11 mouse cellular contexts compared by ENCODE assay signal in the genomic region with DNA sequence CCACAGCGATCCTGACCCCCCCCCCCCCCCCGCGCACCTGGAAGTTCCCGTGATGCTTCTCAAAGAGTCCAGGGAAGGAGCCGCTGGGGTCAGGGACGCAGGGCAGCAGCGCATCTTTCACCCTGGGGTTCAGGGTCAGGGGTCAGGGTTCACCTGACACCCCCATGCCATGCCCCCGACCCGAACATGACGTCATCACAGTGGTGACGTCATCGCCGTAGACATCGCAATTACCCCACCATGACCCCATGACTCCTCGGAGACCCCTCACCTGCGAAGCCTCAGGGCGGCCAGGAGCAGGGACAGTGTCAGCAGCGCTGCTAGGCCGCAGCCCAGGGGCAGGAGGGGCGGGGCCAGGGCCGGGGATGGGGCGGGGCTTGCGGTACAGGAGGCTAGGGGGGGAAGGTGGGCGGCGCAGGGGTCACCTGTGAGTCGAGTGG. TPM values are rescaled to one million over a fixed set of nuclear protein-coding genes. Genes with fewer than 3 reads are reported as not detected.
DNase-seq lines count a peak whose midpoint lies in the region; ATAC-seq lines count a peak whose summit lies in the region.
"Had no signal": no experiment of that assay in that cellular context is flagged by ENCODE, and none has a peak within 500 bp of the region (broad histone marks: within the 10 kb centered on the region; RNA-seq: fewer than 3 reads in every experiment).

No protein-coding gene starts in this region.

- no peaks in the 10 kb centered on the region for H3K27me3 ChIP-seq in limb, embryonic 11.5 days (ENCODE audit: control insufficient read depth, insufficient read depth, low read length)
- H3K27me3 ChIP-seq: heart, embryonic 15.5 days; hindbrain, embryonic 15.5 days had no signal

- H3K9ac ChIP-seq in limb, embryonic 11.5 days (ENCODE audit: low read length) = no peak overlapping the region
- H3K9ac ChIP-seq: heart, embryonic 15.5 days; hindbrain, embryonic 15.5 days had no signal

- H3K4me2 ChIP-seq in limb, embryonic 11.5 days (ENCODE audit: low read depth, severe bottlenecking) = no peak overlapping the region
- H3K4me2 ChIP-seq: heart, embryonic 15.5 days had no signal

- DNase-seq in heart, postnatal 4 days = peak; percentile 17
- DNase-seq in heart, adult 9 months (ENCODE audit: low spot score in 2 of 2) = no peak
- DNase-seq in retina, postnatal 1 day = peak; percentile 12
- DNase-seq in retina, embryonic 14.5 days (ENCODE audit: low spot score) = no peak
- peak; percentile 12 for DNase-seq in T-cell, adult 2 months (ENCODE audit: low spot score)
- DNase-seq in limb, embryonic 11.5 days (ENCODE audit: low spot score) = peak; percentile 30

- no peak overlapping the region for H3K4me3 ChIP-seq in limb, embryonic 11.5 days (ENCODE audit: low read depth, low read length)

- H3K36me3 ChIP-seq in limb, embryonic 11.5 days (ENCODE audit: control insufficient read depth, insufficient read depth, low read length) = peaks cover 5% of the 10 kb centered on the region; the same call in 1 of the 2 replicates

- no peaks in the 10 kb centered on the region for H3K4me1 ChIP-seq in limb, embryonic 11.5 days (ENCODE audit: control insufficient read depth, insufficient read depth, low read length)
- H3K4me1 ChIP-seq: hindbrain, embryonic 15.5 days had no signal

- peaks cover 19% of the 10 kb centered on the region for H3K9me3 ChIP-seq in limb, embryonic 11.5 days (ENCODE audit: control insufficient read depth, low read length)

- no peak for ATAC-seq in limb, embryonic 11.5 days (ENCODE audit: insufficient number of reproducible peaks, low FRiP score, low TSS enrichment, low read depth)
- ATAC-seq in megakaryocyte-erythroid progenitor cell, adult 5-6 weeks (replicated peaks; ENCODE audit: low FRiP score, low TSS enrichment, poor library complexity, severe bottlenecking) = no peak
- ATAC-seq: midbrain, embryonic 16.5 days had no signal

- no peak overlapping the region for H3K27ac ChIP-seq in limb, embryonic 11.5 days (replicated peaks; ENCODE audit: low read depth, low read length)
- H3K27ac ChIP-seq: heart, embryonic 15.5 days; hindbrain, embryonic 15.5 days; kidney, postnatal 0 days had no signal

- 70% methylated on average over 20 of the region's 26 CpGs for WGBS in limb, embryonic 11.5 days

RNA-seq across cellular contexts. Expression of a gene that starts 3.5 kb away (rescaled TPM):
- total RNA-seq in heart, postnatal 4 days (2021) = 10 to 100 TPM; 16.0 to 16.6 TPM
- polyA plus RNA-seq in limb, embryonic 11.5 days (2014; fragmentation: Nextera tagmentation; extraction: Ambion mirVana) = 3.0 and 4.7 TPM in 2 replicates
- total RNA-seq in megakaryocyte-erythroid progenitor cell, adult 5-6 weeks (2014; fragmentation: Nextera tagmentation) = 2.8 and 3.3 TPM in 2 replicates
- 7.7 and 13.2 TPM in 2 replicates for total RNA-seq in megakaryocyte-erythroid progenitor cell, adult 5-6 weeks (2017)

Comparison
In these comparisons a context has a peak if more than half of its experiments do, and no peak if none do; other contexts are left out.
1. DNase-seq: peak in heart, postnatal 4 days (single experiment), retina, postnatal 1 day (single experiment), T-cell, adult 2 months (single experiment) and limb, embryonic 11.5 days (single experiment); none in heart, adult 9 months (0 of 2) and retina, embryonic 14.5 days (single experiment).